Mouse (Mus musculus): Measurements from ENCODE around the gene Csad.

DNA sequence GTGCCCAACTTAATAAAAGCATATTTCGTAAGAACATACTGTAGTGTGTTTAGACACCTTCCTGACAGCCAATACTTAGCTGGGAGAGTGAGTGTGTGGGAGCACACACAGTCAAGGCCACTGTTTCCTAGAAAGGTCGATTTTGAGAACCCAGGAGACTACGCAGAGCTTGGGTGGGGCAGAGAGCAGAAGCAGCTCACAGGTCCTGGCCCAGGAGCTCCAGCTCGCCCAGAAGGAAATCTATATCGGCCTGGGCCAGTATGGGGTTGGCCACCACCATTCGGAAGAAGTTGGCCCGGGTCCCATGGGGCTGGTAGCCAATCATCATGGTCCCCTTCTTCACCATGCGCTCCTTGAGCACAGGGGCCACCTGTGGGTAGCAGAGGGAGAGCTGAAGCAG lies 27.1 kb downstream of the Csad start:
- no peak for TF ChIP-seq ZNF384 (IDR thresholded peaks at IDR 0.05; ENCODE audit: low read depth, low read length)
- TF ChIP-seq HCFC1 (IDR thresholded peaks at IDR 0.05; ENCODE audit: borderline replicate concordance, insufficient read depth, low read length), result no peak
- no peak for TF ChIP-seq CHD2 (IDR thresholded peaks at IDR 0.05; ENCODE audit: low read depth, low read length)
- TF ChIP-seq ZC3H11A (IDR thresholded peaks at IDR 0.05; ENCODE audit: borderline replicate concordance, low read depth, low read length), result no peak
- TF ChIP-seq MAFK (IDR thresholded peaks at IDR 0.05; ENCODE audit: insufficient read depth, low read depth, low read length), result no peak

Data from ES-E14 (cell line).